Mouse (Mus musculus) erythroblast, embryonic 14.5 days (primary cell): ENCODE data around the gene Rab10. TPM values are rescaled to one million over a fixed set of nuclear protein-coding genes. Genes with fewer than 3 reads are reported as not detected.
A peak's percentile ranks its signal among the peaks of the same experiment; 100 is the strongest.

Source experiments
- H3K27me3 ChIP-seq: 2 replicates; pipeline ENCODE4 v1.6.1; 2012; ENCODE audit warnings: inconsistent platforms; ENCODE audit not compliant: control insufficient read depth
- H3K36me3 ChIP-seq: 2 replicates; pipeline ENCODE4 v1.6.1; 2012; ENCODE audit warnings: mild to moderate bottlenecking, inconsistent platforms; ENCODE audit not compliant: control insufficient read depth
- H3K4me1 ChIP-seq: 2 replicates; pipeline ENCODE4 v1.6.1; 2012; ENCODE audit warnings: inconsistent platforms; ENCODE audit not compliant: control insufficient read depth
- H3K4me3 ChIP-seq: replicated peaks from 2 replicates; pipeline ENCODE3; 2012; ENCODE audit warnings: moderate library complexity, mild to moderate bottlenecking, inconsistent platforms
- H3K9me3 ChIP-seq: 2 replicates; pipeline ENCODE4 v1.6.1; 2012; ENCODE audit warnings: low read length, inconsistent platforms, mixed read lengths; ENCODE audit not compliant: control insufficient read depth
- GATA1 ChIP-seq: IDR thresholded peaks from 2 replicates; pipeline ENCODE4 v1.6.1; 2012; ENCODE audit warnings: low read length, inconsistent platforms, mixed read lengths
- TAL1 ChIP-seq: IDR thresholded peaks from 3 replicates; pipeline ENCODE4 v1.6.1; 2012; ENCODE audit warnings: low read length, inconsistent platforms, mixed read lengths
- polyA plus RNA-seq: library from polyadenylated mRNA; stranded (reverse); fragments of >175 nt; gene quantifications from 2 replicates; pipeline ENCODE4 v1.2.3, GENCODE M21; 2012

Rab10 gene
- polyA plus RNA-seq, 1 experiment, result 8.6 TPM

- H3K4me1 ChIP-seq, result peaks cover 31% of the 10 kb centered on the region
- TF ChIP-seq GATA1 (no peak), TAL1 (no peak)
- no peaks in the 10 kb centered on the region; the same call in 1 of the 2 replicates for H3K27me3 ChIP-seq
- peak overlapping the region; percentile 72 for H3K4me3 ChIP-seq
- H3K36me3 ChIP-seq, result peaks cover 44% of the 10 kb centered on the region
- H3K9me3 ChIP-seq, result peaks cover 48% of the 10 kb centered on the region
These were observed 74.1 kb downstream of the Rab10 start for GRCm38 (mm10) chr12:3235646-3236161.

- TF ChIP-seq GATA1 (no peak), TAL1 (no peak)
- Histone ChIP-seq H3K4me1 (peaks cover 29% of the 10 kb centered on the region), H3K27me3 (no peaks in the 10 kb centered on the region; the same call in 1 of the 2 replicates), H3K9me3 (peaks cover 42% of the 10 kb centered on the region), H3K36me3 (peaks cover 38% of the 10 kb centered on the region), H3K4me3 (peak overlapping the region; percentile 72)
These were observed 74.6 kb downstream of the Rab10 start for GRCm38 (mm10) chr12:3235124-3235631.

- Histone ChIP-seq H3K4me3 (no peak overlapping the region), H3K27me3 (no peaks in the 10 kb centered on the region; the same call in 1 of the 2 replicates), H3K4me1 (peaks cover 29% of the 10 kb centered on the region), H3K36me3 (peaks cover 27% of the 10 kb centered on the region), H3K9me3 (peaks cover 31% of the 10 kb centered on the region)
- TF ChIP-seq TAL1, result no peak
- TF ChIP-seq GATA1, result no peak
These were observed 75.7 kb downstream of the Rab10 start for GRCm38 (mm10) chr12:3234061-3234460.

GRCm38 (mm10) chr12:3223352-3223751, 86.4 kb downstream of the Rab10 start:
- H3K4me1 ChIP-seq, result no peaks in the 10 kb centered on the region
- H3K36me3 ChIP-seq, result no peaks in the 10 kb centered on the region
- H3K4me3 ChIP-seq, result no peak overlapping the region
- TF ChIP-seq GATA1, result no peak
- no peak for TF ChIP-seq TAL1
- no peaks in the 10 kb centered on the region for H3K27me3 ChIP-seq
- no peaks in the 10 kb centered on the region for H3K9me3 ChIP-seq

GRCm38 (mm10) chr12:3210181-3210580, 99.6 kb downstream of the Rab10 start:
- Histone ChIP-seq H3K36me3 (no peaks in the 10 kb centered on the region), H3K9me3 (no peaks in the 10 kb centered on the region), H3K4me3 (no peak overlapping the region), H3K27me3 (no peaks in the 10 kb centered on the region), H3K4me1 (no peaks in the 10 kb centered on the region)
- TF ChIP-seq TAL1, result no peak

- TF ChIP-seq GATA1 (no peak), TAL1 (no peak)
- Histone ChIP-seq H3K27me3 (no peaks in the 10 kb centered on the region), H3K4me1 (no peaks in the 10 kb centered on the region), H3K36me3 (no peaks in the 10 kb centered on the region), H3K9me3 (no peaks in the 10 kb centered on the region), H3K4me3 (no peak overlapping the region)
These were observed 100.6 kb downstream of the Rab10 start for GRCm38 (mm10) chr12:3209163-3209562.

Other genes with a start within 250 kb of the Rab10 start
- gene Kif3c, start 55.2 kb upstream of the Rab10 start, polyA plus RNA-seq, result 0.01 TPM in 2 replicates
- 0.64 and 1.1 TPM in 2 replicates for gene Asxl2, start 116.9 kb upstream of the Rab10 start, polyA plus RNA-seq